Mouse (Mus musculus) lung, postnatal 0 days (tissue): ENCODE measurements around the gene Sync.

Source experiments
- CTCF ChIP-seq: IDR thresholded peaks from 2 replicates; pipeline ENCODE4 v1.5.1; 2016; ENCODE audit warnings: antibody characterized with exemption, mild to moderate bottlenecking
- EP300 ChIP-seq: IDR thresholded peaks from 2 replicates; pipeline ENCODE4 v1.6.1; 2016; ENCODE audit warnings: antibody characterized with exemption, mild to moderate bottlenecking, control low read depth

GRCm38 (mm10) chr4:129295188-129295587, 7.8 kb downstream of the Sync start:
- TF ChIP-seq CTCF (no peak), EP300 (no peak)
